Mouse (Mus musculus): ENCODE data around the gene Desi2.
A peak's percentile ranks its signal among the peaks of the same experiment; 100 is the strongest.
"Not testable (repeated sequence)": the region's sequence is repeated elsewhere in the genome, so short reads cannot be mapped to it uniquely, and the experiment has no call there.

The Desi2 gene

DNA sequence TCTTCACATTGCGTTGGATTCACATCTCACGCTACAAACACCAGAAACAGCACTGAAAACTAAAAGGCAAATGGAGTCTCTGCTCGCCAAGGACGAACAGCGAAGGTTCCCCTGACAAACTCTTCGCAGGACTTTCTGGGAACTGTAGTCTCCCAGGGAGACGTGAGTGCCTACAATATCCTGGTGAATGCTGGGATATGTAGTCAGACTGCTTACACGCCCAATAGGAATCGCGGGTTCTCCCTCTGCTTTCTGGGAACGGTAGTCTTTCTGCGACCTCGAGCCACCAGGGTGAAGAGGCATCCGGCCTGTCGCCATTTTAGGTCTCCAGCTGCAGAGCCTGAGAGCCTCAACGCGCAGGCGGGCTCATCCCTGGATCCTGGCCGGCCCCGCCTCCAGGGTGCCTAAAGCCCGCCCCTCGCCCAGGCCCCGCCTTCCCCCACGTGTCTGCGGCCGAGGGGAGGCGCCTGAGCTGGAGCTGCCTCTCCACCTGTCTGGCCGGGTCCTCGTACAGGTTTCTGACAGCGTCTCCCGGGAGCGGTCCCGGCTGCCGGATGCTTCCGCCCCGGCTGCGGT, at the start of gene Desi2:
Gene Desi2 (plus strand): TSS at position 202 of the 576 bp plus-strand sequence.
- peak; percentile 91 to 96 for DNase-seq

- peak; percentile 5 to 38 for DNase-seq
These were observed 40.7 kb upstream of the Desi2 start for GRCm38 (mm10) chr1:178146513-178146912.

DNA sequence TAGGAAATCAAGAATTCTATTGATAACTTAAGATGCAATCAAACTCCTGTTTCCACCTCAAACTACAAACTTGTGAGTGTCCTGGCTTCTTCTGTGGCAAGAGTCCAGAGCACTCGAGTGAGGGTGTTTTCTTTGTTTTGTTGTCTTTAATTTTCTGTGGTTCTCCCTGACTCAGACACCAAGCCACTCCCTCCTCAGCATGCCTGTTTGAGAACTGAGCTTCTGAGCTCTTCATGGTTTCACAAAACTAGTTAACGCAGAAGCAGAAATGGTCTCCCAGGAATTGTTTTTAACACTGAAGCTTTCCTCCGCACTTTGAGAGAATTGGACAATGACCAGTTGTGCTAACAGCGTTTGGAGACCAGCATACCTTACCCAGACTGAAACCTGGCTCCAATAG, 40.3 kb upstream of the Desi2 start:
- DNase-seq = not testable (repeated sequence)

- no peak for DNase-seq
These were observed 5.0 kb upstream of the Desi2 start for GRCm38 (mm10) chr1:178182251-178182650.

- no peak for DNase-seq
These were observed 1.6 kb upstream of the Desi2 start for GRCm38 (mm10) chr1:178185591-178185990.

DNA sequence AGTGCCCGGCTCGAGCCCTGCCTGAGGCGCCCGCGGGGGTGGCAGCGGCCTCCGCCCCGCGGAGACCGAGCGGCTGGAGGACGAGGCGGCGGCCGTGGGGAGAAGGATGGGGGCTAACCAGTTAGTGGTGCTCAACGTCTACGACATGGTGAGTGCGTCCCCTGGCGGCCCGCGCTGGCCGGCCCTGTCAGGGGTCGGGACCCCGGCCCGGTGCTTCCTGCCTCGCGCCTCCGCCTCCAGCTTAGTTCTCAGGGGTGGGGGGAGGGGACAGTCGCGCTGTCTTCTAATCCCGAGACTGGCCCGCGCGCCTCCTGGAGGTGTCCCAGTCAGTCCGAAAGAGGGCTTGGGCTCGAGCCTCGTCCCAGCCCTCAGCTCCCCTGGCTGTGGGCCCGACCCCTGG, 593 bp downstream of the Desi2 start:
- not testable (repeated sequence) for DNase-seq

DNA sequence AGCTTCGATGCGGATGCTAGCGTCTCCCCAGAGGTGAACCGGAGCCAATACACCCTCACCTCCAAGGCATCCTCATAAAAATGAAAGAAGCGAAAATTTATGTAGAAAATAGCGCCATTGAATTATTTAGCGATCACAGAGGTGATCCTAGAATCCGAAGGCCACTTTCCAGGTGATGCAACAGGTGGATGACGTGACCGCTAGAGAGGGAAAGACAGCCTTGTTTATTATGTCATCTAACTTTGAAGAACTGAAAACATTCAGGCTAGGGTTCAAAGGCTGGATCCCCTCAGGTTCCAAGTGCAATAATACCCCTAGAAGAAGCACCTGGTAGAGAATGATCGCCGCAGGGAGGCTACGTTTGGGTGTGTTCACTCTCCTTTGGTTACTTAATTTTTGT, 1.2 kb downstream of the Desi2 start:
- peak; percentile 42 to 68 for DNase-seq

DNA sequence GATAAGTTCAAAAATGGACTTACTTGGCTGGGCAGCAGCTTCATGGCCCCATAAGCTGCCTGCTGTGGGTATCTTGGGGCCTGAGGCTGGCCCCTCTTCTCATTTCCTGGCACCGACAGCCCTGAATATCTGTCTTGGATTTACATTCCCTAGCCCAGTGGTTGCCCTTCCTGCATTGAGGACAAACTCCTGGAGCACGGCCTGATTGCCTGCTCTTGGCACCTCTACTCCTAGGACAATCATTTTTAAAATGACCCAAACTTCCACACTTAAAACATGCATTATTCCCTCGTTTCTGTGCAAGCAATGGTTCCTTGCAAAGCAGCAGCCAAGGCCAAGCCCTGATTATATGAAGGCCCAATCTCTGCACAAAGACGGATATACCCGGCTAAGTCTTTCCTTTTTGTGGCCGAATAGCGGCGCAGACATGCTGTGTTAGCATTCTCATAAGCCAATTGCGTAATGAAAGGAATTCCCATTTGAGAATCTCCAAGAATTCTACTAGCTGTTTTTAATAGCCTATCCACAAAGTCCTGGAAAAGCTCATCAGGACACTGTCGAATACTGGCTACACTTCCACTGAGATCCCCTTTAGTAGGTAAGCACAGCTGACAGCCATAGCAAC, 18.6 kb downstream of the Desi2 start:
- no peak for DNase-seq

DNA sequence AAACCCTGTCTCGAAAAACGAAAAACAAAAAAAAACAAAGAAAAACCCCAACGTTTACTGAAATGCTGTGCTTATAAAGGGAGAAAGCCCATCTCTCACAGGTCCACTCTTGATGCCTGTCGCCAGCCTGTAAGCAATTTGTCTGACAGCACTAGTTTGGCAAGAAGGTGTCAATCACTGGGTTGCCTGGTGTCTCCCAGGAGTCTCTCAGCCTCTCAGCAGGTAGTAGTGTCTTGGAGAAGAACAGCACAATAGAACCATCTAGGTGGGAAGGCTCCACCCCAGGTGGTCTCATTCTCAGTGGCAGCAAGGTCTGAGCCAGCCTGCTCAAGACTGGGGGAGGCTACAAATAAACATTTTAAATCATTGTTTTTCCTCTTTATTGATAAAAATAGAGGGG, 20.6 kb downstream of the Desi2 start:
- not testable (repeated sequence) for DNase-seq

DNA sequence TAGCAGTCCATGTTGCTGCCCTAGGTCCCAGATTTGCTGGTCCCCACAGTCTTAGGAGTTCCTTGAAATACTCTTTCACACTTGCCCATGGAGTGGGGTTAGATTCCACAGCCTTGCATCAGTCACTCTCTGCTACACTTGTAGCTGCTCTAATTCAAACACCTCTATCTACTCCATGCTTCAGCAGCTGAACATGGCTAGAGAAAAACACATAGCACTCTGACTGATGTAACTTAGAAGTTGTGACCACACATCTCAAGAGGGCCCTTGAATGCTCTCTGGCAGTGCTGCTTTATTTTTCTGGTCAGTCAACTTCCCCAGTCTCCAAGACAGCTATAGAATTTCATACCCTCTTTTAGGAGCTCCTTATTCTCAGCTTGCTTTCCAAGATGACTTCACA, 22.7 kb downstream of the Desi2 start:
- DNase-seq = no peak

GRCm38 (mm10) chr1:178217157-178217556, 29.9 kb downstream of the Desi2 start:
- no peak for DNase-seq

DNA sequence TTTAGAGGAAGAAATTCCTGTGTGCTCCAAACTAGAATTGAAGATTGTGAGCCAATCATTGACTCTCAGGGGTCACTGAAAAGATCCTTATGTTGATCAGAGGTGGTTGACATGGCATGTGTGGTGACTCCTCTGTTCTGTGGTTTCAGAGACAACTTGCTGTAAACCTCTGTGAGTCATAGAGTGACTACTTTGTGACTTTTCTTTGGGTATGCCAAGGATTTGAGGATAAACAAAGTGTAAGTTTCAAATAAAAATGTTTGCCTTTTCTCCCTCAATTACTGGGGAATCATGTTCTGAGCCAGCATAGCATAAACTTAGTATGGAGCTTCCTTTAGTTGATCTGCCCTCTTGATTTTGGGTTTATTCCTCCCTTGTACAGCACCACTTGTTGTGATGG, 31.1 kb downstream of the Desi2 start:
- no peak for DNase-seq

- no peak for DNase-seq
These were observed 32.2 kb downstream of the Desi2 start for GRCm38 (mm10) chr1:178219166-178220077.

DNA sequence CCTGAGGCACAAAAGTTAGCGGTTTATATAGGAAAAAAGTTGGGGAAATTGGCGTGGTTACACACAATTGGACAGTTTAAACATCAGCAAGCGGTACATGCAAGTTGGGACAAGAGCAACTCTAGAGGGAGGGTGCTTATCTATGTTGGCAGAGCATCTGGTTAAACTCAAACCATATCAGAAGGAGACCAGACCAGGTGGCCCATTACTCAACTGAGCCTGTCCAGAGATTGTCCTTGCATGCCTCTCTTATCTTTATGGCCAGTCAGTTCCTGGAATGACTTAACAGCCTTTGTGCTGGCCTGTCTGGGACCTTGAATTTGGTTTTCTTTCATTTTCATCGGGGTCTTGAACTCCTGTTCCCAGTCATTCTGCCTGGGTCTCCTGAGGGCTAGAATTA, 41.7 kb downstream of the Desi2 start:
- DNase-seq = not testable (repeated sequence)

DNA sequence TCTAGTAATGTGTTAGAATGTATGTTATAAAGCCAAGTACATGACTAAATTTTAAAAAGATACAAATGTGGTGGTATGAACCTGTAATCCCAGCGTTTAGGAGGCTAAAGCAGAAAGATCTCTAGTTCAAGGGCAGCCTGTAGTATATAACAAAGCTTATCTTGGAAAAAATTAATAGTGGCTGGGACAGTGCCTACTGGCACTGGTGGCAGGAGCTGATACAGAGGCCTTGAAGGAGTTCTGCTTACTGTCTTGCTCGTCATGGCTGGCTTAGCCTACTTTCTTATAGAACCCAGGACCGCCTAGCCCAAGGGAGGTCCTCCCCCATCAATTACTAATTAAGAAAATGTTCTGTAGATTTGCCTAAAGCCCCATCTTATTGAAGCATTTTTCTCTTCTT, 46.9 kb downstream of the Desi2 start:
- DNase-seq = no peak

DNA sequence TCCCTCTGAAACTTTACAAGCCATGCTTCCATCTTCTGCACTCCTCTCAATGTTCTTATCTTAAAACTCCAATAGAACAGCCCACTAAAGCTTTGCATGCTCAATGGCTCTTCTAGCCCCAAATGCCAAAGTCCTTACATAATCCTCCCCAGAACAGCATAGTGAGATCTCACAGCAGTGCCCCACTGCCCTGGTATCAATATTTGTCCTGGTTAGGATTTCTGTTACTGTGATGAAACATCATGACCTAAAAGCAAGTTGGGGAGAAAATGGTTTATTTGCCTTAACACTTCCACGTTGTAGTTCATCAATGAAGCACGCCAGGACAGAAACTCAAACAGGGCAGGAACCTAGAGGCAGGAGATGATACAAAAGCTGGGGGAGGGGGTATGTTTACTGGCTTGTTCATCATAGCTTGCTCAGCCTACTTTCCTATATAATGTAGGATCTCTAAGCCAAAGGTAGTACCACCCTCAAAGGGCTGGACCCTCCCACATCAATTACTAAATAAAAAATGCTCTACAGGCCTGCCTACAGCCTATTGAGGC, 48.8 kb downstream of the Desi2 start:
- no peak for DNase-seq

DNA sequence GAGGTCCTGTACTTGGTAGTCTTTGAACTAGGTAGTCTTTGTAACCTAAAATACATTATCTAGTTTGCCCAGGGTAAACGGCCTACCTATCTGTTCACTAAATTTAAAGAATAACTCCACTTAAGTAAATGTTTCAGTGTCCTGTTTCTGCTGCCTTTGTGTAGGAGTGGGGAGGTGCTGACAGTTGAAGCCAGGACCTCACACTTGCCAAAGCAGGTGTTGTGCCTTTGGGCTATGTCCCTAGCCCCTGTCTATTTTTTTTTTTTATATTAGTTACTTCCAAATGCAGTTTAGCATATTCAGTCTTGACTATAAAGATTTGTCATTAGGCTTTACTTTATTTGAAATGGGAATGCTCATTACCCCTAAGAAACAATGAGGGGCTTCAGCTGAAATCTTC, 51.5 kb downstream of the Desi2 start:
- no peak for DNase-seq

DNA sequence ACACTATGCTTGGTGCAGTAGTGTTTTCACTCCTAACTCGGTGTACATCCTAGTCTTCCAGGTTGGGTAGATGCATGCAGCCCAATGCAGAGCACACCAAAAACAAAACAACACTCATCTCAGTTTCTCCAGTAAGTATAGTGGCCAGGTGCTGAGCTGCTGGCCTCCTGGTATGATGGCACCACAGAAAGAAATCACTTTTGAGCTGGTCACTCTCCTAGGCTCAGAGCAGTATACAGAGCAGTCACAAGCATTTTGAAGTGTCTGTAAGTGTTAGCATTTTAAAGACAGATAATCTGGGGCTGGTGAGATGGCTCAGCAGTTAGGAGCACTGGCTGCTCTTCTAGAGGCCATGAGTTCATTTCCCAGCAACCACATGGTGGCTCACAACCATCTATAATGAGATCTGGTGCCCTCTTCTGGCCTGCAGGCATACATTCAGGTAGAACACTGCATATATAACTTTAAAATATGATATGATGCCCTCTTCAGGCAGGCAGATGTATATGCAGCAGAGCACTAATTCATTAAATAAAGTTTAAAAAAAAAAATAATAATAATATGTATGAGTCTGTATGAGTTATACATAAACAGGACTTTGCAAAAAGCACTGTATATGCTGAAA, 54.8 kb downstream of the Desi2 start:
- no peak for DNase-seq

- no peak for DNase-seq
These were observed 61.0 kb downstream of the Desi2 start for GRCm38 (mm10) chr1:178248107-178248820.

DNA sequence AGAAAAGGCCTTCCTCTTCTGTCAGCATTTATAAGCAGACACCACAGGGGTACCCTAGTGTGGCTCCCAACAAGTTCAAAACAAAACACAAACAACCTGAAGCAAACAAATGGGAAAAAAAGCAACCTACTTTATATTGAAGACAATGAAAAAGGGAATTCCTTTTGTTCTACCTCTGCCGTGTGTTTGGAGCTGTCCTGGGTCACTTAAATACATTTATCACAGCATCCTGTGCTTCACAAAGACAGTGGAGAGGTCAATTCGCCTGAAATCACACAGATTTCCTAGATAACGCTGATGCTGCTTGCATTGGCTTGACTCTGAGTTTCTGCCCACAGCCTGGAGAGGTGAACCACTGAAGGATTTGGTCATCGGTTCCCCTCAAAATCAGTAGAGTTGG, 67.4 kb downstream of the Desi2 start:
- DNase-seq = no peak

DNA sequence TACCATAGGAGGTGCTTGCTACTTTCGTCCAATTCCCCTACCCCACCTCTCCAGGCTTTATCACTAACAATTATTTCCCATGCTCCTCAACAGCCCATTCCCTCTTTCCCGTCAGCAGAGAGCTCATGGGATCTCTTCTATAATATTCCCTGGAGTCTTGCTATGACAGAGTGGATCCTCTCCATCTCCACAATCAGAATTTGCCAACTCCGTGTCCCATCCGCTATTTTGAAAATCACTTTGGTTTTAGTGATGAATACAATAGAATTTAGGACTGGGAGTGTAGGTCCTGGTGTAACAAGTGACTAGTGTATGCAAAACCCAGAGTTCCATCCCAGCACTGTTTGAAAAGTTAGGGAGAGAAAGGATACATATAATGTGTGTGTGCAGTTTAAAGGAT, 69.1 kb downstream of the Desi2 start:
- DNase-seq = no peak

GRCm38 (mm10) chr1:178258821-178259220, 71.6 kb downstream of the Desi2 start:
- DNase-seq = no peak
